Mouse (Mus musculus): Measurements from ENCODE around the gene Ehd1. TPM values are rescaled to one million over a fixed set of nuclear protein-coding genes. Genes with fewer than 3 reads are reported as not detected.

Ehd1 gene
- polyA plus RNA-seq, 1 experiment from 2014 or later: 68.8 TPM

- DNase-seq: no peak
- H3K9me3 ChIP-seq (replicated peaks): no peaks in the 10 kb centered on the region
- no peak overlapping the region for H3K4me3 ChIP-seq (replicated peaks)
- H3K27me3 ChIP-seq: no peaks in the 10 kb centered on the region
- no peak for ATAC-seq (ENCODE audit: low read depth)
- 60% methylated on average over 8 of the region's 8 CpGs for WGBS (ENCODE audit: insufficient replicate concordance)
- peaks cover 9% of the 10 kb centered on the region for H3K4me1 ChIP-seq (replicated peaks)
- no peak overlapping the region for H3K4me2 ChIP-seq
- peaks cover 63% of the 10 kb centered on the region for H3K36me3 ChIP-seq
- no peak overlapping the region for H3K9ac ChIP-seq
- no peak overlapping the region for H3K27ac ChIP-seq
Observed at GRCm38 (mm10) chr19:6321358-6321757, 44.8 kb downstream of the Ehd1 start.

GRCm38 (mm10) chr19:6321786-6322621 is 45.5 kb downstream of the Ehd1 start:
- Histone ChIP-seq H3K27me3 (no peaks in the 10 kb centered on the region), H3K36me3 (peaks cover 56% of the 10 kb centered on the region), H3K9me3 (replicated peaks) (no peaks in the 10 kb centered on the region), H3K4me1 (replicated peaks) (peaks cover 9% of the 10 kb centered on the region), H3K4me3 (replicated peaks) (no peak overlapping the region), H3K9ac (no peak overlapping the region), H3K4me2 (no peak overlapping the region), H3K27ac (no peak overlapping the region)
- ATAC-seq (ENCODE audit: low read depth) (no peak), DNase-seq (no peak)
- WGBS (ENCODE audit: insufficient replicate concordance): 80% methylated on average over 33 of the region's 33 CpGs

- DNase-seq (no peak), ATAC-seq (ENCODE audit: low read depth) (no peak)
- Histone ChIP-seq H3K36me3 (peaks cover 30% of the 10 kb centered on the region), H3K4me2 (no peak overlapping the region), H3K27ac (no peak overlapping the region), H3K9me3 (replicated peaks) (no peaks in the 10 kb centered on the region), H3K4me1 (replicated peaks) (peaks cover 9% of the 10 kb centered on the region), H3K27me3 (no peaks in the 10 kb centered on the region), H3K9ac (no peak overlapping the region), H3K4me3 (replicated peaks) (no peak overlapping the region)
- 74% methylated on average over 9 of the region's 9 CpGs for WGBS (ENCODE audit: insufficient replicate concordance)
Observed at GRCm38 (mm10) chr19:6324751-6325150, 48.2 kb downstream of the Ehd1 start.

GRCm38 (mm10) chr19:6331178-6331577 is 54.7 kb downstream of the Ehd1 start:
- peak overlapping the region; percentile 54 for H3K4me2 ChIP-seq
- H3K27ac ChIP-seq: 0 out of 2 replicates have a peak overlapping the region, but pooled peaks have one; percentile 3
- DNase-seq (no peak), ATAC-seq (ENCODE audit: low read depth) (no peak)
- peaks cover 36% of the 10 kb centered on the region for H3K4me1 ChIP-seq (replicated peaks)
- no peak overlapping the region for H3K4me3 ChIP-seq (replicated peaks)
- no peaks in the 10 kb centered on the region for H3K9me3 ChIP-seq (replicated peaks)
- 16% methylated on average over 5 of the region's 5 CpGs for WGBS (ENCODE audit: insufficient replicate concordance)
- H3K9ac ChIP-seq: peak overlapping the region; percentile 28; the same call in 1 of the 2 replicates
- no peaks in the 10 kb centered on the region for H3K27me3 ChIP-seq
- no peaks in the 10 kb centered on the region for H3K36me3 ChIP-seq

- Histone ChIP-seq H3K27me3 (no peaks in the 10 kb centered on the region), H3K27ac (no peak overlapping the region), H3K36me3 (peaks cover 3% of the 10 kb centered on the region), H3K9ac (0 out of 2 replicates have a peak overlapping the region, but pooled peaks have one; percentile 28), H3K4me3 (replicated peaks) (0 out of 2 replicates have a peak overlapping the region, but pooled peaks have one; percentile 15), H3K4me2 (peak overlapping the region; percentile 54), H3K4me1 (replicated peaks) (peaks cover 44% of the 10 kb centered on the region), H3K9me3 (replicated peaks) (no peaks in the 10 kb centered on the region)
- peak; percentile 54 for DNase-seq
- 25% methylated on average over 13 of the region's 13 CpGs for WGBS (ENCODE audit: insufficient replicate concordance)
- no peak for ATAC-seq (ENCODE audit: low read depth)
Observed at GRCm38 (mm10) chr19:6331719-6332516, 55.4 kb downstream of the Ehd1 start.

- peak overlapping the region; percentile 98 for H3K4me2 ChIP-seq
- peak overlapping the region; percentile 79 for H3K27ac ChIP-seq
- H3K27me3 ChIP-seq: no peaks in the 10 kb centered on the region
- no peak for DNase-seq
- peak overlapping the region; percentile 92 for H3K9ac ChIP-seq
- peak; percentile 3; the same call in 1 of the 2 replicates for ATAC-seq (ENCODE audit: low read depth)
- peaks cover 53% of the 10 kb centered on the region for H3K4me1 ChIP-seq (replicated peaks)
- WGBS (ENCODE audit: insufficient replicate concordance): 62% methylated on average over 9 of the region's 9 CpGs
- H3K36me3 ChIP-seq: peaks cover 24% of the 10 kb centered on the region
- H3K9me3 ChIP-seq (replicated peaks): no peaks in the 10 kb centered on the region
- H3K4me3 ChIP-seq (replicated peaks): peak overlapping the region; percentile 83
Observed at GRCm38 (mm10) chr19:6333761-6334595, 57.5 kb downstream of the Ehd1 start.

GRCm38 (mm10) chr19:6334673-6335457 is 58.3 kb downstream of the Ehd1 start, which contains the start of gene Men1:
TSS of gene Men1 (plus strand) at chr19:6334979.
- Histone ChIP-seq H3K4me2 (peak within 1 kb of the TSS; percentile 98), H3K4me1 (replicated peaks) (peaks cover 62% of the 10 kb centered on the region), H3K36me3 (peaks cover 33% of the 10 kb centered on the region), H3K9ac (peak within 1 kb of the TSS; percentile 92), H3K4me3 (replicated peaks) (peak within 1 kb of the TSS; percentile 83), H3K27me3 (no peaks in the 10 kb centered on the region), H3K9me3 (replicated peaks) (no peaks in the 10 kb centered on the region), H3K27ac (peak within 1 kb of the TSS; percentile 79)
- under 1% methylated on average over 43 of the region's 43 CpGs for WGBS (ENCODE audit: insufficient replicate concordance)
- ATAC-seq (ENCODE audit: low read depth) (peak; percentile 88), DNase-seq (peak; percentile 88)

- Histone ChIP-seq H3K4me2 (peak overlapping the region; percentile 98), H3K4me3 (replicated peaks) (peak overlapping the region; percentile 83), H3K36me3 (peaks cover 35% of the 10 kb centered on the region), H3K27me3 (no peaks in the 10 kb centered on the region), H3K27ac (peak overlapping the region; percentile 79), H3K9ac (peak overlapping the region; percentile 92), H3K9me3 (replicated peaks) (no peaks in the 10 kb centered on the region), H3K4me1 (replicated peaks) (peaks cover 68% of the 10 kb centered on the region)
- under 1% methylated on average over 25 of the region's 25 CpGs for WGBS (ENCODE audit: insufficient replicate concordance)
- 0 out of 2 replicates have a peak, but pooled peaks have one; percentile 1 for ATAC-seq (ENCODE audit: low read depth)
- DNase-seq: no peak
Observed at GRCm38 (mm10) chr19:6335458-6335827, 58.9 kb downstream of the Ehd1 start.

- Histone ChIP-seq H3K4me2 (peak overlapping the region; percentile 98), H3K9me3 (replicated peaks) (no peaks in the 10 kb centered on the region), H3K9ac (0 out of 2 replicates have a peak overlapping the region, but pooled peaks have one; percentile 92), H3K4me1 (replicated peaks) (peaks cover 69% of the 10 kb centered on the region), H3K4me3 (replicated peaks) (0 out of 2 replicates have a peak overlapping the region, but pooled peaks have one; percentile 83), H3K27me3 (no peaks in the 10 kb centered on the region), H3K36me3 (peaks cover 35% of the 10 kb centered on the region), H3K27ac (0 out of 2 replicates have a peak overlapping the region, but pooled peaks have one; percentile 0)
- ATAC-seq (ENCODE audit: low read depth) (no peak), DNase-seq (no peak)
- 87% methylated on average over 10 of the region's 10 CpGs for whole genome bisulfite sequencing (ENCODE audit: insufficient replicate concordance)
Observed at GRCm38 (mm10) chr19:6336920-6337319, 60.4 kb downstream of the Ehd1 start.

GRCm38 (mm10) chr19:6338171-6338570 is 61.6 kb downstream of the Ehd1 start:
- H3K9me3 ChIP-seq (replicated peaks): no peaks in the 10 kb centered on the region
- no peaks in the 10 kb centered on the region for H3K27me3 ChIP-seq
- no peak overlapping the region for H3K27ac ChIP-seq
- H3K9ac ChIP-seq: no peak overlapping the region
- no peak overlapping the region for H3K4me3 ChIP-seq (replicated peaks)
- H3K4me1 ChIP-seq (replicated peaks): peaks cover 79% of the 10 kb centered on the region
- 89% methylated on average over 7 of the region's 7 CpGs for WGBS (ENCODE audit: insufficient replicate concordance)
- ATAC-seq (ENCODE audit: low read depth) (no peak), DNase-seq (no peak)
- H3K36me3 ChIP-seq: peaks cover 41% of the 10 kb centered on the region
- H3K4me2 ChIP-seq: no peak overlapping the region
